Mouse (Mus musculus) heart, adult 11 months (tissue): ENCODE data around the gene Ces4a.

ENCODE experiments used
- DNase-seq: peaks from one replicate; pipeline ENCODE4 v3.0.0; 2022

Gene Ces4a

GRCm38 (mm10) chr8:105170381-105171115 is 38.9 kb downstream of the Ces4a start, which contains the start of gene Cbfb:
Gene Cbfb, plus strand, starts transcription at chr8:105170674.
- DNase-seq, result peak; percentile 100

- peak; percentile 98 for DNase-seq
These were observed 39.8 kb downstream of the Ces4a start for GRCm38 (mm10) chr8:105171116-105172002.

GRCm38 (mm10) chr8:105172003-105172362 is 40.4 kb downstream of the Ces4a start:
- DNase-seq, result peak; percentile 37

DNA sequence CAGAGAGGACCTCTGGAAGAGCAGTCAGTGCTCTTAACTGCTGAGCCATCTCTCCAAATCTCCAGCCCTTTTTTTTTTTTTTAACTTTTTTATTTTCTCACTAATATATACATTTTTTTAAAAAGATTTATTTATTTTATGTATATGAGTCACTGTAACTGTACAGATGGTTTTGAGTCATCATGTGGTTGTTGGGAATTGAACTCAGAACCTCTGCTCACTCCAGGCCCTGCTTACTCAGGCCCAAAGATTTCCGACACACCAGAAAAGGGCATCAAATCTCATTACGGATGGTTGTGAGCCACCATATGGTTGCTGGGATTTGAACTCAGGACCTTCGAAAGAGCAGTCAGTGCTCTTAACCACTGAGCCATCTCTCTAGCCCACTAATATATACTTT is 43.7 kb downstream of the Ces4a start:
- DNase-seq, result peak; percentile 22

GRCm38 (mm10) chr8:105178211-105178800 is 46.7 kb downstream of the Ces4a start:
- DNase-seq, result peak; percentile 21

- no peak for DNase-seq
These were observed 50.6 kb downstream of the Ces4a start for GRCm38 (mm10) chr8:105182201-105182600.

- DNase-seq, result no peak
These were observed 54.9 kb downstream of the Ces4a start for GRCm38 (mm10) chr8:105186467-105187005.

GRCm38 (mm10) chr8:105192182-105192581 is 60.6 kb downstream of the Ces4a start:
- DNase-seq, result no peak
